Mouse (Mus musculus) forebrain, embryonic 13.5 days (tissue): Measurements from ENCODE around the gene Zdhhc22. TPM values are rescaled to one million over a fixed set of nuclear protein-coding genes. Genes with fewer than 3 reads are reported as not detected.

ENCODE experiments used
- ATAC-seq: fragments of 200-750 bp; cut with Nextera tagmentation; 2 replicates; pipeline ENCODE4 v1.8.0; 2017
- H3K27ac ChIP-seq: fragments of 300-500 bp; sonication (generic); 2 replicates; pipeline ENCODE4 v1.5.1; 2015; ENCODE audit warnings: inconsistent platforms, mild to moderate bottlenecking, moderate library complexity
- H3K27me3 ChIP-seq: fragments of 300-500 bp; sonication (generic); 2 replicates; pipeline ENCODE4 v1.6.1; 2015; ENCODE audit warnings: mild to moderate bottlenecking, inconsistent platforms
- H3K36me3 ChIP-seq: fragments of 300-500 bp; sonication (generic); 2 replicates; pipeline ENCODE4 v1.6.1; 2015; ENCODE audit warnings: mild to moderate bottlenecking, inconsistent platforms; ENCODE audit not compliant: poor library complexity, severe bottlenecking
- H3K4me1 ChIP-seq: fragments of 300-500 bp; sonication (generic); 2 replicates; pipeline ENCODE4 v1.6.1; 2015; ENCODE audit warnings: inconsistent platforms
- H3K4me2 ChIP-seq: fragments of 300-500 bp; sonication (generic); 2 replicates; pipeline ENCODE4 v1.6.1; 2015; ENCODE audit warnings: inconsistent platforms, mild to moderate bottlenecking, moderate library complexity
- H3K4me3 ChIP-seq: fragments of 300-500 bp; sonication (generic); 2 replicates; pipeline ENCODE4 v1.5.1; 2015; ENCODE audit warnings: mild to moderate bottlenecking, inconsistent platforms
- H3K9ac ChIP-seq: fragments of 300-500 bp; sonication (generic); 2 replicates; pipeline ENCODE4 v1.6.1; 2015; ENCODE audit warnings: mild to moderate bottlenecking, inconsistent platforms
- H3K9me3 ChIP-seq: fragments of 300-500 bp; sonication (generic); replicated peaks from 2 replicates; pipeline ENCODE4 v1.6.1; 2016; ENCODE audit warnings: inconsistent platforms
- WGBS: fragments of 180-500 bp; shearing (Covaris S2); methylation state at CpG from one replicate; pipeline ENCODE4 v1.1.7; 2015; 5-methylcytosine and 5-hydroxymethylcytosine counted together
- polyA plus RNA-seq: library from polyadenylated mRNA; unstranded; fragments of >200 nt; fragmentation: Nextera tagmentation; extraction: Ambion mirVana; gene quantifications from 2 replicates; pipeline ENCODE4 v1.2.1, GENCODE M21; 2015

Zdhhc22 gene
- polyA plus RNA-seq, 1 experiment from 2014 or later = 2.3 TPM

DNA sequence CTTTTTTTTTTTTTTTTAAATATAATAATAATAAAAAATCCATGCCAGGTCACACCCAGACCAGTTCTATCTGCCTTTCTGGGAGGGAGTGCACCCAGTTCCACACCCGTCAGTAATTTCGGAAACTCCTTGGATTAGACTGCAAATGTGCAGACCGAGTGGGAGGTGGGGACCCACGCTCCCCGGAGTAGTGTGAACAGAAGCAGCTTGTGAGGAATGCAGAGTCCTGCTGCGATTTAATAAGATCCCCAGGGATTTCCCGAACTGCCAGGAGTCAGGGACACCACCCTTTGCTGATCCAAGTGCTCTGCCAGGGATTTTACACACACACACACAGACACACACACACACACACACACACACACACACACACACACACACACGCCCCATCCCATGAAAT is 16.5 kb downstream of the Zdhhc22 start:
- H3K9ac ChIP-seq = peak overlapping the region; percentile 60; the same call in 1 of the 2 replicates
- H3K4me3 ChIP-seq = no peak overlapping the region
- H3K4me1 ChIP-seq = peaks cover 47% of the 10 kb centered on the region
- 20% methylated on average over 8 of the region's 8 CpGs for WGBS
- H3K4me2 ChIP-seq = no peak overlapping the region; the same call in 1 of the 2 replicates
- no peaks in the 10 kb centered on the region for H3K9me3 ChIP-seq
- no peaks in the 10 kb centered on the region for H3K36me3 ChIP-seq
- ATAC-seq = peak; percentile 11; the same call in 1 of the 2 replicates
- H3K27me3 ChIP-seq = peaks cover under 1% of the 10 kb centered on the region; the same call in 1 of the 2 replicates
- peak overlapping the region; percentile 81 for H3K27ac ChIP-seq

DNA sequence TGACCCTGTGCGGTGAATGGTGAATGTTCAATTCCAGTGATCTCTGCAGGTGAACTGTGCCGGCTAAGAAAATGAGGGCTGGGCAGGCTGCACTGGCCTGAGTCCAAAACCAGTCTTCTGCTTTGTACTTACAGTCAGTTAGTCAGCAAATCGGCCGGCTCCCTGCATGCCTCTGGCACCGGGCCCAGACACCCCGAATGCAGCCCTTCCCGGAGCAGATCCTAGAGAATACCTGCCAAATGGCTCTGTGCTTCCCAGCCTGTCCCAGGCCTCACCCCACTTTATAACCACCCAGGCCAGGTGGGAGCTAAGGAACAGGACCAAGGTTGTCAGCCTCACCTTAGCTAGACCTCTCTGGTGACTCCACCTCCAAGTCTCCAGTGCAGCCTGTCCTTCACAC is 17.0 kb downstream of the Zdhhc22 start:
- Histone ChIP-seq H3K27ac (peak overlapping the region; percentile 81), H3K9ac (0 out of 2 replicates have a peak overlapping the region, but pooled peaks have one; percentile 12), H3K27me3 (no peaks in the 10 kb centered on the region; the same call in 1 of the 2 replicates), H3K4me2 (peak overlapping the region; percentile 33), H3K4me3 (no peak overlapping the region), H3K36me3 (no peaks in the 10 kb centered on the region), H3K4me1 (peaks cover 47% of the 10 kb centered on the region), H3K9me3 (no peaks in the 10 kb centered on the region)
- ATAC-seq = peak; percentile 22; the same call in 1 of the 2 replicates
- WGBS = 16% methylated on average over 7 of the region's 7 CpGs

DNA sequence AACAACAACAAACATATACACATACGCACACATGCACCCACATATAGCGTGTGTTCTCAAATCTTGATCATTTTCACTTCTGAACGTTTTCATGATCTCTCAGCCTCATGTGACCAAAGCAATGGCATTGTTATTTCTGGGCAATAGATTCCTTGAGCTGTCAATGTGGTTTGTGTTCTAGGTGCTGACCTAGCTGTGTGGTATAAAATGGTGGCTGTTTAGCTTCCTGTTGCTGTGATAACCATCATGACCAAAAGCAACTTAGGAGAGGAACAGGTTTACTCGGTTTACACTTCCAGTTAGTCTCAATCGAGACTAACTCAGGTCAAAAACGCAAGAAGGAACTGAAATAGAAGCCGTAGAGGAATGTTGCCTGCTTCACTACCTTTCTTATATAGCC is 19.1 kb downstream of the Zdhhc22 start:
- no peak overlapping the region for H3K9ac ChIP-seq
- no peaks in the 10 kb centered on the region for H3K9me3 ChIP-seq
- 92% methylated on average over 7 of the region's 7 CpGs for WGBS
- no peak for ATAC-seq
- no peak overlapping the region for H3K4me2 ChIP-seq
- H3K27ac ChIP-seq = no peak overlapping the region
- peaks cover 37% of the 10 kb centered on the region for H3K4me1 ChIP-seq
- peaks cover 3% of the 10 kb centered on the region for H3K36me3 ChIP-seq
- H3K4me3 ChIP-seq = no peak overlapping the region
- no peaks in the 10 kb centered on the region for H3K27me3 ChIP-seq

DNA sequence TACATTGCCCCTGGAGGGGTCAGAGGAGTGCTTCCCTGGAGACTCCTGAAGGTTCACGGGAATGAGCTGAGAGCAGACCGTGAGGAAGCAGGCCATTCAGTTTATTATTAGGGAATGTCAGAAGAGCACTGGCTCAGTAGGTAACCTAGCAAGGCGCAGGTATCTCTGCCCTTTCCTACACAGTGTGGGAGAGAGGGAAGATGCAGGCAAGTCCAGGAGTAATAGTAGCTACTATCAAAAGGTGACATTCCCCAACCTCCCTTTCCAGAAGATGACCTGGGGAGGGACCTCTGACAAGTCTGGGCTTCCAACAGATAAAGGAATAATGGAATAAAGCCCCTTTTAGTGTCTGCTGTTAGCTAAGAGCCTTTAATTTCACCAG is 21.0 kb downstream of the Zdhhc22 start:
- no peak for ATAC-seq
- Histone ChIP-seq H3K4me2 (no peak overlapping the region), H3K27me3 (no peaks in the 10 kb centered on the region), H3K9ac (no peak overlapping the region), H3K4me1 (peaks cover 19% of the 10 kb centered on the region), H3K36me3 (peaks cover 20% of the 10 kb centered on the region), H3K4me3 (no peak overlapping the region), H3K9me3 (no peaks in the 10 kb centered on the region), H3K27ac (0 out of 2 replicates have a peak overlapping the region, but pooled peaks have one; percentile 19)
- 66% methylated on average over 3 of the region's 3 CpGs for WGBS

DNA sequence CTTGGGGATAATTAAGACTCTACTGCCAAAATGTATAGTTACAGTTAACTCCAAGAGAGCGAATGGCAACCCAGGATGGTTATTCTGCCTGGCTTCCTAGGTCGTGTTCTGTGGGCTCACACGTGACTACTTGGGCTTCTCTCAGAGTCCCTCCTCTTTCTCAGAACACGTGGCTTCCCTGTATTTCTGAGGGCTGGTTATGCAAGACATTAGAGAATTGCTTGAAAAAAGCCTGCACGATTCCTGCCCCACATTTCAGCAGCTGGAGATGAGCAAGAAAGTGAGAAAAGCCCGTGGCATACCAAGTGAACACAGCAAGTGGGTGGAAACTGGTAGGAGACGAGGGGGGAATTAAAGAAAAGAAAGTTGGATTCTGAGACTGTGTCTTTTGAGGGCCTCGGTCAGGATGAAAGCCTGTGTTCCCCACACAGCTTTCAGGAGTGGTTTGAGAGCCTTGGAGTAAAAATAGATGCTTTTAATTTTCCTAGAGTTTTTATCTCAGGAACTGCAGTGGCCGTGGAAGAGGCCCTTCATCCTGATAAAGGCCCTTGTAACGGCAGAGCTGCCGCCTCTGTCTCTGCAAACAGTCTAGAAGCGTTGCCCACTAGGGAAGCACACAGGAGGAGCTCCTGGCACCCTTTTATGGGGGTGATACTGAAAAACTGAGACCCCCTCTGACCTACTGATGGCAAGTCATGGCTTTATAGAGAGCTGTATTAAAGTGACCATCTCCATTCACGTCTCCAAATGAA is 21.6 kb downstream of the Zdhhc22 start:
- 67% methylated on average over 13 of the region's 13 CpGs for WGBS
- Histone ChIP-seq H3K4me2 (no peak overlapping the region), H3K9ac (no peak overlapping the region), H3K9me3 (no peaks in the 10 kb centered on the region), H3K27me3 (no peaks in the 10 kb centered on the region), H3K27ac (0 out of 2 replicates have a peak overlapping the region, but pooled peaks have one; percentile 19), H3K36me3 (peaks cover 23% of the 10 kb centered on the region), H3K4me3 (no peak overlapping the region), H3K4me1 (peaks cover 13% of the 10 kb centered on the region)
- ATAC-seq = no peak

DNA sequence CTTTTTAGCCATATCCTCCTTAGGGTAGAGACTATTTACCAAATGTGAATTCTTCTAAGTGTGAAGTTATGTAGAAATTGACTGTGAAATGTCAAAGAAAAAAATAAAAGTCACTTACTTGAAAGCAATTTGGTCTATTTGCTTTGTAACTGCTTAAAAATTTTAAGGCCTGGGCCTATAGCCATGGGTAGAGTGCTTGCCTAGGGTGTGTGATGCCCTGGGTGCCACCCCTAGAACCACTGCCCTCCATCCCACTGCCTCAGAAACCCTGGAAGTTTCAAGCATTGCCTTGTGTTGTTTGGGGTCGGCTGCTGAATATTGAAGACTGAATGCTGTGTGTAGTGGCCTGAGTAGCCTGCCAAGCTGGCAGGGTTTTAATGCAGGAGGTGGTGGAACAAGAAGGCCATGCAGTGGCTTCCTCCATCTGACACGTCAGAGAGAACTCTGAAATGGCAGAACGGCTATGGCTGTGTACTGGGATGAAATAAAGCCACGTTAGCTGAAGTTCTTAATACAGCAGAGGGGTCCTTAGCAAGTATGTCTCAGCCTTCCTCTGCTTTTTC is 24.9 kb downstream of the Zdhhc22 start:
- ATAC-seq = no peak
- H3K36me3 ChIP-seq = peaks cover 56% of the 10 kb centered on the region
- 93% methylated on average over 4 of the region's 4 CpGs for WGBS
- H3K4me3 ChIP-seq = no peak overlapping the region
- H3K9me3 ChIP-seq = no peaks in the 10 kb centered on the region
- no peak overlapping the region for H3K9ac ChIP-seq
- no peak overlapping the region for H3K27ac ChIP-seq
- no peak overlapping the region for H3K4me2 ChIP-seq
- no peaks in the 10 kb centered on the region for H3K27me3 ChIP-seq
- no peaks in the 10 kb centered on the region for H3K4me1 ChIP-seq

DNA sequence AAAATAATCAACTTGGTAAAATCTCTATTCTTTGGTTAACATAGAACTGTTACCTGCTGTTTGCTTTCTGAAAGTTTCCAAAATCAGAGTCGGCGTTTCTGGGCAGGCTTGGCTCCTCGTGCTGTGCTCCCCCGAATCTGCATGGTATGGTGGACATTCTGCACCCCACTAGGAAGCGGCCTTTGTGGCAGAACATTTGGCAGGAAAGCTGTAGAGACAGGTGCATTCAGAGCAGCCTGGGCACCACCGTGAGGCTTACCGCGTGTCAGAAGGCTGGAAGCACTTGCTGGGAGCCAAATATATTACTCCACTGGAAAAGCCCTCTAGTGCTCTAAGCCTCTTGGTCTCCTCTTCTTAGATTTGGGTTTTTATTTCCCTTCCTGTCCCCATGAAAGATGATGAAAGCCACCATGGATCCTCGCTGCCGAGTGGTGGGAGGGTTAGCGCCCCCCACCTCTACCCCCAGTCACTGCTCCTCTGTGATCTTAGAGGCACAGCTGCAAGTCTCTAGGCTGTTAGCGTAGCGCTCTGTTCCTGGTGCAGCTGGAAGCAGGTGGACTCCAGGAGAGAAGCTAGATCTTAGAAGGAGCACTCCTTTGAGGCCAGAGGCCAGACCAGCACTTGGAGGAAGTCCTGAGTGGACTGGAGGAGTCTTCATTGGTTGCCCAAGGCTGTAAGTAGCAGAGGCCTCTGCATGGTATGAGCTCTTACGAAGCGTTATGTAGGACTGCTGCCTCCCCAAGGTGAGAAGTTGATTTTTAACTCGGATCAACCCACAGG is 25.8 kb downstream of the Zdhhc22 start:
- WGBS = 91% methylated on average over 16 of the region's 16 CpGs
- no peak overlapping the region for H3K9ac ChIP-seq
- H3K4me1 ChIP-seq = no peaks in the 10 kb centered on the region
- no peak overlapping the region for H3K4me2 ChIP-seq
- peaks cover 65% of the 10 kb centered on the region for H3K36me3 ChIP-seq
- H3K27ac ChIP-seq = no peak overlapping the region
- ATAC-seq = no peak
- no peaks in the 10 kb centered on the region for H3K27me3 ChIP-seq
- H3K4me3 ChIP-seq = no peak overlapping the region
- H3K9me3 ChIP-seq = no peaks in the 10 kb centered on the region

DNA sequence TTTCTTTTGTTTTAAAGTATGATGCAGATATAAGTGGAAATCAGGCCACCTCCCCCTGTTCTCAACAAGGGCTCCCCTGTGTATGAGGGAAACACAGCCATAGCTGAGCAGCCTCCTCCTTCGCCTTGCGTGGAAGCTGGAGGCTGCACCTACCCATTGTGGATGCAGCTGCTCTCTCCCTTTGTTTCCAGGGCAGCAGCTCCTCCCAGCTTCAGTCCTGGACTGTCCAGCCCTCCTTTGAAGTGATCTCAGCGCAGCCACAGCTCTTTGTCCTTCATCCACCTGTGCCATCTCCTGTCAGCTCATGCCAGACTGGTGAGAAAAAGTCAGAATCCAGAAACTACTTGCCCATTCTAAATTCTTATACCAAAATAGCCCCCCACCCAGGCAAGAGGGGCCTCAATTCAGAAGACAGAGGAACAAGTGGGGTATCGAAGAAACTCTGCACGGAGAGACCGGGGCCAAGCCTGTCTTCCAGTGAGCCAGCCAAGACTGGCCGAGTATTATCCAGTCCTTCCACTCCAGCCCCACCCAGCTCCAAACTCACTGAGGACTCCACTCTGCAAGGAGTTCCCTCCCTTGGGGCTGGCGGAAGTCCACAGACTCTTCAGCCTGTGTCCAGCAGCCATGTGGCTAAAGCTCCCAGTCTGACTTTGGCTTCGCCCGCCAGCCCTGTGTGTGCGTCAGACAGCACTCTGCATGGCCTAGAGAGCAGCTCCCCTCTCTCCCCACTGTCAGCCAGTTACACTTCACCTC is 28.5 kb downstream of the Zdhhc22 start:
- no peak overlapping the region for H3K4me3 ChIP-seq
- 74% methylated on average over 11 of the region's 11 CpGs for WGBS
- ATAC-seq = no peak
- H3K27ac ChIP-seq = no peak overlapping the region
- no peak overlapping the region for H3K9ac ChIP-seq
- no peaks in the 10 kb centered on the region for H3K27me3 ChIP-seq
- no peak overlapping the region for H3K4me2 ChIP-seq
- H3K4me1 ChIP-seq = no peaks in the 10 kb centered on the region
- peaks cover 90% of the 10 kb centered on the region for H3K36me3 ChIP-seq
- no peaks in the 10 kb centered on the region for H3K9me3 ChIP-seq

DNA sequence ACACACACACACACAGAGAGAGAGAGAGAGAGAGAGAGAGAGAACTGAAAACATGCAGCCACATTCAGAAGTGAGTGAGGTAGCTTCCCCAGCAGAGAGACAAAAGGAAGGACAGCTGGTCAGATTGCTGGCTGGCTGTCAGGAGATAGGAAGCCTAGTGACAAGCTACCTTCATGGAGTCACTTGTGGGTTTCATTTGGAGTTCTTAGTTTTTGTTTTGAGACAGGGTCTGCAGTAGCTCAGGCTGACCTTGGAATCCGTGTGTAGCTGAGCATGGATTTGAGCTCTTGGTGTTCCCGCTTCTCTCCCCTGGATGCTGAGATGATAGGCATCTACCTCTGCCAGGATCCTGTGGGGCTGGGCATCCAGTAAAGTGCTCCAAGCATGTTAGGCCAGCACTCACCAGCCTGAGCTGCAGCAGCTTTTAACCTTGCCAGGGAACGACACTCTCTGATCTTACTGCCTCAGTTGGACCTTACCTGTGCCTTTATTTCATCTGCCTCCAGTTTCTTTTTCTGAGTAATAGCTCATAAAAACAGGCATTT is 29.4 kb downstream of the Zdhhc22 start:
- peaks cover 94% of the 10 kb centered on the region for H3K36me3 ChIP-seq
- H3K27ac ChIP-seq = no peak overlapping the region
- H3K27me3 ChIP-seq = no peaks in the 10 kb centered on the region
- H3K9me3 ChIP-seq = no peaks in the 10 kb centered on the region
- no peak overlapping the region for H3K4me2 ChIP-seq
- no peak overlapping the region for H3K4me3 ChIP-seq
- no peak overlapping the region for H3K9ac ChIP-seq
- WGBS = 86% methylated on average over 3 of the region's 3 CpGs
- H3K4me1 ChIP-seq = no peaks in the 10 kb centered on the region
- no peak for ATAC-seq

DNA sequence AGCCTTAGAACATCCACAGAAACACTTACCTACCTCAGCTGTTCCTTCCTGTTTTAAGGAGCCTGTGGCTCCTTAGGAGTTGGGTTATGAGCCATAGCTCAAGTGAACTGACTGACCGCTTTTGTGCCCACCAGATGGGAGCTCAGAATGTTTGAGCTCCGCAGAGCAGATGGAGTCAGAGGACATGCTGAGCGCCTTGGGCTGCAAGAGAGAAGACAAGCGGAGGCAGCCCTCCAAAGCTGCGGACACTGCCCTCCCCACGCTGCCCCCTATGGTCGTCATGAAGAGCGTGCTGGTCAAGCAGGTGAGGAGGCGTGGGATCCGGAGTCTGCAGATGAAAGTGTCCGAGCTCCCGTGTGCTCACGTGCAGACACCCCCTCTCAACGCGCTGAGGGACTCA is 30.1 kb downstream of the Zdhhc22 start:
- no peak for ATAC-seq
- WGBS = 92% methylated on average over 15 of the region's 15 CpGs

DNA sequence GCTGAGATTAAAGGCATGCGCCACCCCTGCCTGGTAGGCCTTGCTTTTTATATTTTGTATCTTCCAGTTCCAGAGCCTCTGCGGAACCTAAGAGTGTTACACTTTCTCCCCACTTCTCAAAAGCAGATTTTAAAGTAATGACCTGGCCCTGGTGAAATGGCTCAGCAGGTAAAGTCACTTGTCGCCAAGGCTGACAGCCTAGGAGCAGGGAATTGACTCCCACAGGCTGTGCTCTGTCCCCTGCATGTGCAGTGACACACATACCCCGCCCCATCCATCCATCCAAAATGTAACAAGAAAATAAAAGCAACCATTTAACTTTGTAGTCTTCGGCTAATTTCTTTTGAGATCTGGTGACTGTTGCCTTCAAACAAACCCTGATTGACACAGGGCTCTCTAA is 30.6 kb downstream of the Zdhhc22 start:
- Histone ChIP-seq H3K27me3 (no peaks in the 10 kb centered on the region), H3K4me1 (no peaks in the 10 kb centered on the region), H3K9me3 (no peaks in the 10 kb centered on the region), H3K36me3 (peaks cover 94% of the 10 kb centered on the region), H3K4me3 (no peak overlapping the region), H3K4me2 (no peak overlapping the region), H3K9ac (no peak overlapping the region), H3K27ac (no peak overlapping the region)
- ATAC-seq = no peak
- 96% methylated on average over 5 of the region's 5 CpGs for WGBS

More for the DNA sequence above, 30.1 kb downstream of the Zdhhc22 start:
- Histone ChIP-seq H3K27me3 (no peaks in the 10 kb centered on the region), H3K9ac (no peak overlapping the region), H3K9me3 (no peaks in the 10 kb centered on the region), H3K27ac (no peak overlapping the region), H3K36me3 (peaks cover 95% of the 10 kb centered on the region), H3K4me3 (no peak overlapping the region), H3K4me1 (no peaks in the 10 kb centered on the region), H3K4me2 (no peak overlapping the region)
